Mouse (Mus musculus): ENCODE data around the gene Dctpp1.

DNA sequence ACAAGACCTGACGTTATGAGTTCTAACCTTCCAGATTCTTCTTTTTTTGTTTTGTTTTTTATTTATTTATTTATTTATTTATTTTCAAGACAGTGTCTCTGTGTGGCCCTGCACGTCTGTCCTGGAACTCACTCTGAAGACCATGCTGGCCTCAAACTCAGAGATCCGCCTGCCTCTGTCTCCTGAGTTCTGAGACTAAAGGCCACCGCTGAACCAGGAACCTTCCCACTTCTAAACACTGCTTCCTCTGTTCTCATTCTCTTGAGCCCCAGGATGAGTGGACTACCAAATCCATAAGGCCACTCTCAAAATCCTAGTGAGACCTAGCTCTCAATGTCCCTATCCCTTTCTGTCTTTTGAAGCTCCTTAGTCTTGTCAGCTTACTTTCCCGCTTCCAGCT, 50.7 kb downstream of the Dctpp1 start:
- TF ChIP-seq CTCF (IDR thresholded peaks at IDR 0.05; ENCODE audit: borderline replicate concordance, insufficient read depth, low read depth, low read length), result no peak
- TF ChIP-seq POLR2A (IDR thresholded peaks at IDR 0.05; ENCODE audit: borderline replicate concordance, insufficient read depth, low read length), result no peak

All from cerebellum, adult 2 months (tissue).